Mouse (Mus musculus): ENCODE measurements around the gene A830018L16Rik. TPM values are rescaled to one million over a fixed set of nuclear protein-coding genes. Genes with fewer than 3 reads are reported as not detected.
"Not testable (repeated sequence)": the region's sequence is repeated elsewhere in the genome, so short reads cannot be mapped to it uniquely, and the experiment has no call there.

A830018L16Rik gene
- total RNA-seq, 2 experiments from 2014 or later = 104 to 109 TPM

- no peak for DNase-seq (ENCODE audit: low spot score in 2 of 2)
Measured at GRCm38 (mm10) chr1:11990011-11990410, 576.1 kb downstream of the A830018L16Rik start.

GRCm38 (mm10) chr1:11996297-11996878 is 582.5 kb downstream of the A830018L16Rik start:
- DNase-seq (ENCODE audit: low spot score in 2 of 2) = no peak

- DNase-seq (ENCODE audit: low spot score in 2 of 2) = no peak
Measured at GRCm38 (mm10) chr1:11997574-11997973, 583.7 kb downstream of the A830018L16Rik start.

- no peak for DNase-seq (ENCODE audit: low spot score in 2 of 2)
Measured at GRCm38 (mm10) chr1:12000557-12000956, 586.7 kb downstream of the A830018L16Rik start.

- no peak for DNase-seq (ENCODE audit: low spot score in 2 of 2)
Measured at GRCm38 (mm10) chr1:12008789-12009550, 595.1 kb downstream of the A830018L16Rik start.

GRCm38 (mm10) chr1:12009551-12009846 is 595.6 kb downstream of the A830018L16Rik start:
- no peak for DNase-seq (ENCODE audit: low spot score in 2 of 2)

GRCm38 (mm10) chr1:12010607-12011006 is 596.7 kb downstream of the A830018L16Rik start:
- peak; percentile 25 to 40 for DNase-seq (ENCODE audit: low spot score in 2 of 2)

- not testable (repeated sequence) for DNase-seq (ENCODE audit: low spot score in 2 of 2)
Measured at GRCm38 (mm10) chr1:12020646-12021045, 606.7 kb downstream of the A830018L16Rik start.
